Mouse (Mus musculus) thymus, postnatal 36 days (tissue): ENCODE measurements around the gene Ash1l.

Source experiments
- DNase-seq, 2 experiments: peaks; one replicate each; pipeline ENCODE4 v3.0.0; 2022; ENCODE audit warnings: mixed read lengths in 2 of 2

The Ash1l gene

DNA sequence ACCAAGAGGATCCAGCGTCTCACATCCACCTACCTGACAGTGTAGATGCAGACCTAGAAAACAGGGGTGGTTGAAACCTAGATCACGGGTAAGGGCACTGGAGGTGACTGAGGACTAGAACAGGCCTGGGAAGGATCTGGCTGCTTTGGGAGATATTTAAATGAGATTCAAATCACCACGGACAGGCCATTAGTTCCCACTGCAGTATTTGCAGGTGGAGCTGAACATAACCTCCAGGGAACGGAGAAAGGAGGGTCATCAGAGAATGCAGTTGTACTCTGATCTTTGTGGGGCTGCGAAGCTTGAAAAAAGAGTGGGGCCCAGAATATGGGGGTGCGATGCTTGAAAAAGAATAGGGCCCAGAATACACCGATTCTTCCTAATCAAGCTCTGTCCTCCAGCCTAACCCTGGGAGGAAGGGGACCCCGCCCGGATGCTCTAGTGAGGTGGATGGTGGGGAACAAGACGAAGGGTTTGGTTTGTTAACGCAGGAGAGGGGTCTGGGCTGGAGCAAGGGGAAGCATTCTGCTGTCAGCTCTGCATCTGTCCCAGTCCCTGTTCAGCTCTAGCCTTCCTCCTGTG, 142.2 kb downstream of the Ash1l start:
- no peak for DNase-seq

DNA sequence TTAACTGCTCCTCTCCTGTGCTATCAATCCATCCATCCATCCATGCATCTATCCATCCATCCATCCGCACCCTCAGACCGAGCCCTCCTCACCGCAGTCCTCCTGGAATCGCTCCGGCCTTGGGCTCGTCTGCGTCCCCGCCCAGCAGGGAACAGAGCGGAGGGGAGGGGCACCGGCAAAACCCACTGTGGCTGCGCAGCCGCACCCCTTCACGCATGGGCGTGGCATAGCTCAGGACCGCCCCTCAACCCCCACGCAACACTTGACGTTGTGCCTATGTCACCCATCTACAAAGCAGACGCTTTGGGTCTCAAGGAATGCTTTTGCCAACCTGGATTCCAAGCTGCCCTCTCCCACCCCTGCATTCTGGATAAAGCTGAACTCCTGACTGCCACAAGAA, 142.8 kb downstream of the Ash1l start, which contains the start of gene Rusc1:
Gene Rusc1, minus strand, starts transcription at position 137 of the 400 bp plus-strand sequence.
- DNase-seq, result peak; percentile 54 to 70

- no peak for DNase-seq
These were observed 143.6 kb downstream of the Ash1l start for GRCm38 (mm10) chr3:89094021-89094420.

GRCm38 (mm10) chr3:89100811-89101210, 150.4 kb downstream of the Ash1l start, which contains the start of gene Gm43738:
Gene Gm43738, minus strand, starts transcription at chr3:89101099.
- peak in 1 of 2 experiments; percentile 48 for DNase-seq

DNA sequence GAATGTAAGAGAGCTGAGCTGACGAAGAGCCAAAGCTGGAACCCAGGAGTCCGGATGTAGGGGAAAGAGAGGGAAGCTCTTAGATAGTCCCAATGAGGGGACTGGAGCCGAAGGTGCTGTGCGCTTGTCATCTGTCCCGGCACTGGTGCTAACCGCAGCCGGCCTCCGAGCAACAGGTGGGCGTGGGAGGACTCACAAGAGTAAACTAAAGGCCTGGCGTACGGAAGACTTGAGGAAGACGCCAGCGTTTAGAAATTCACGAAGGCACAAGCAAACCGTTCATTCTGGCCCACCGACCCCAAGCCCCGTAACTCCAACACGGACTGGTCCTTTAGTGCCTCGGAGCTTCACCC, 151.0 kb downstream of the Ash1l start:
- no peak for DNase-seq

DNA sequence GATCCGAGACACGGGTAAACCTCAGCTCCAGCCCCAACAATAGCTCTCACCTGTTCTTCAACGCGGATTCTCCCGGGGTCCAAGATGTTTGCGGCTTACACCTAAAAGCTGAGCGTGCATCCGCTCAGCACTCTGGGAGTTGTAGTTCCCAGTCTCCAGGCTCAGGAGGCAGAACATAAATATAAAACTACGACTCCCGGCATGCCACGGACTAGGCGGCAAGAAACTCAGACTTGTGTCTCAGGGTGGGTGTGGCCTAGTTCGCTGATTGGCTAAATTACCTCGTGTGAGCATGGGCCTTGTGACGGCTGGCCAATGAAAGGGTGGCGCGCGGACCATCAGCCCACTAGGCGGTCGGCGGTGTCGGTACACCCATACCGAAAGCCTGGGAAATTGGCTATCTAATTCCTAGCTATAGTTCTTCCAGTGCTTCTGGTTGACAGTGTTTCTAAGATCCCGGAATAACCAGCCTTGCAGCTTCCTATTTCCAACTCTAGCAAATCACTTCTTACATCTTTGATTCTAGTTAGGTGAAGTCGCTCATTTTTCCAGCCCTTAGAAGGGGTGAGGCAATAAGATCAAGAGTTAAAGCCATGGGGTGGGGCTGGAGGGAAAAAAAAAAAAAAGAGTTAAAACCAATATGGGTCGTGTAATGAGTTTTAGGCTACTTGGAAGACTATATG, 151.5 kb downstream of the Ash1l start, which contains the start of gene Fdps:
Gene Fdps, minus strand, starts transcription at position 148 of the 683 bp plus-strand sequence.
- DNase-seq, result peak; percentile 87 to 95

DNA sequence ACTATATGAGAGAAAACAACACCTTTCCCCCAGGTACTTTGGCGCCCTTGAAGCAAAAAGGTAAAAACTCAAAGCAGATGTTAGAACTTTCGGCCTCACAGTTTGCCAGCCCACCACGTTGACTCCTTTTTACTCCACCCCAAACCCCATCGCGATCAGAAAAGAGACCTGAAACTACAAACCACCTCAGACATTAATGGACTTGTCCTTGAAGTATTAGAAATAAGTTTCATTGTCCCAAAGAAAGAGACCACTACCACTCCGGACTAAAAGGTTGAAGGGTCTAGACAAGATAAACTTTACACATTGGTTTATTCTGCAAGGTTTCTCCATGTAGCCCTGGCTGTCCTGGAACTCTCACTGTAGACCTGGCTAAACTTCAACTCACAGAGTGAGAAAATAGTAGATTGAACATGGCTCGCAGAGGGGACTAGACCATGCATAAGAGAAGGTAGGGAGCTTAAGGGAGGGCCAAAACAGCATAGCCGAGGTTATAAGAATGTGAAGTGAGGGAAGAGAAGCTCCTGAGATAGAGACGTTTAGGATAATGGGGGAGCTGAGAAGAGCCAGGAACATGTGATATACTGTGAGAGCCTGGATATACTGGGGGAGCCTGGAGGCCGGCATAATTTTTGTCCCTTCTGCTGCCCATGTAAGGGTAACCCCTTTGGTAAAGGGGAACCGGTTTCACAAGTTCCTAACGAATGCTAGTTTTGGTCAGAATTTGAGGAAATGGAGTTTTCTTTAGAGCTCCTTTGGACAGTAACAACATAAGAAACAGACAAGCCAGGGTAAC, 152.3 kb downstream of the Ash1l start:
- DNase-seq, result no peak

DNA sequence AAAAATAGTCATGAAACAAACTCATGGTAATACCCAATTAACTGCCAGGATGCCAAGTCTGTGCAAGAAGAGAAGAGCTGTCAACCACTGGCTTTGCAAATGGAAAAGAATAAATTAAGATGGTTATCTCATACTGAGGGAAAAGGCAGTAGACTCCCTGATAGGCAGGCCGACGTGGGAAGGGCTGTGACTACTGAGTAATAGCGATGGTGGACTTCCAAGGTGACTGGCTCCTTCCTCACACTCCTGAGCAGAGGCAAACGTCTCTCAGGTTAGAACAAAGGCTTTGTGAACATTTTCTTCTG, 152.8 kb downstream of the Ash1l start:
- no peak for DNase-seq

DNA sequence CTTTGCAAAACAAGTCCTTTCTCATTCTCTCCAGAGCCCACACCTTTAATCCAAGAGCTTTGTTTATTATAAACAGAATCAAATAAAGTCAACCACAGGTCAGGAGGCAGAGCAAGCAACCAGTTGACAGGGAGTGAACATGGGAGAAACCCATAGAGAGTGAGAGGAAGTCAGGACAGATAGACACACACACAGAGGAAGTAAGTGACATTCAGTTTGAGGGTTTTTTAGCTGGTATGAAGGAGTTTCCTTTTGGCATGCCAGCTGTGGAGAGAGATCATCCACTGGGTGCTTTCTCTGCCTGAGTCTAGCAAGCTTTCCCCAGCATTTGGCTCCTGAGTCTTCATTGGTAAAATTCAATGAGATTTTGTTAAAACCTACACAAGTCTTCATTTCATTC, 156.5 kb downstream of the Ash1l start:
- no peak for DNase-seq

DNA sequence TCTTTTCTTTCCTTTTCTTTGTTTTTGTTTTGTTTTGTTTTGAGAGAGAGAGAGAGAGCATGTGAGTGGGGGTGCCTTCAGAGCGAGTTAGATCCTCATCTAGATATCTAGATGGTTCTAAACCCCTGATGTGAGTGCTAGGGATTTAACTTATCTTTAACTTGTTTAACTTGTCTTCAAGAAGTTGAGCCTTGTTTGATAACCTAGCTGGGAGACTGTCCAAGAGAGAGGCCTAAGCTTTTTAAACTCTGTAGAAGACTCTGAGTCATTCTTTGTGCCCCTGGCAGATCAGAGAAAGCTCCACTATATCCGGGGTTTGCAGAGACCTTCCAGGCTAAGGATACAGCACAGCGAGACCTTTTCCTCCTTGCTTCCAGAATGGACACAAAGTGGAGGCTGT, 157.1 kb downstream of the Ash1l start:
- no peak for DNase-seq

GRCm38 (mm10) chr3:89108146-89108545, 157.7 kb downstream of the Ash1l start:
- no peak for DNase-seq

- DNase-seq, result no peak
These were observed 162.6 kb downstream of the Ash1l start for GRCm38 (mm10) chr3:89113058-89113457.

- no peak for DNase-seq
These were observed 165.1 kb downstream of the Ash1l start for GRCm38 (mm10) chr3:89115522-89115921.

GRCm38 (mm10) chr3:89123313-89123712, 172.9 kb downstream of the Ash1l start:
- DNase-seq, result no peak

DNA sequence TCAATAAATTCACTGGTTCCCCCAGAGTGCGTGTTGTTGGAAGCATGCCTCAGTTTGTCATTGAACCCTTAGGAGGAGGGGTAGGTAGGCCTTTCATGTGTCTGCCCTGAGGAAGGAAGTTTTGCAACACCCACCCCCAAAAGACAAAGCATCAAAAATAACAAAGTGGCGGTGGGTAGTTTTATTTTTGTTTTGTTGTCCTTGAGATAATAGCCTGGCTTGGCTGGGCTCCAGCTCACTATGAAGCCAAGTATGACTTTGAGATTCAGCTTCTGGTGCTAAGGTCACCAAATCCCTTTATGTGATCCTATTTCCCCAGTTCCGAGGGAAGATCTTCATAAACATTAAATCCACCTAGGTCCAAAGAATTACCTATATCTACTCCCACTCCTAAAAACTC, 173.8 kb downstream of the Ash1l start:
- no peak for DNase-seq

GRCm38 (mm10) chr3:89125981-89126380, 175.6 kb downstream of the Ash1l start:
- no peak for DNase-seq
